8 mouse cellular contexts compared by ENCODE assay signal in genomic region chr4:152151966-152152544, GRCm38 (mm10). TPM values are rescaled to one million over a fixed set of nuclear protein-coding genes. Genes with fewer than 3 reads are reported as not detected.
DNase-seq lines count a peak whose midpoint lies in the region; ATAC-seq and TF ChIP-seq lines count a peak whose summit lies in the region.

Gene Espn (minus strand): TSS chr4:152152371.

- H3K9me3 ChIP-seq in forebrain, embryonic 14.5 days (replicated peaks; ENCODE audit: control insufficient read depth, low read length): no peaks in the 10 kb centered on the region
- H3K9me3 ChIP-seq in intestine, embryonic 14.5 days (ENCODE audit: control insufficient read depth, low read length): no peaks in the 10 kb centered on the region

- WGBS in forebrain, embryonic 14.5 days: under 1% methylated on average over 53 of the region's 57 CpGs
- 2% methylated on average over 48 of the region's 57 CpGs for WGBS in intestine, embryonic 14.5 days
- WGBS in lung, adult 2 months: 3% methylated on average over 57 of the region's 57 CpGs
- 6% methylated on average over 57 of the region's 57 CpGs for WGBS in olfactory bulb, adult 2 months

- H3K36me3 ChIP-seq in forebrain, embryonic 14.5 days (ENCODE audit: control insufficient read depth, insufficient read depth, low read length): no peaks in the 10 kb centered on the region
- no peaks in the 10 kb centered on the region for H3K36me3 ChIP-seq in intestine, embryonic 14.5 days (ENCODE audit: control insufficient read depth, insufficient read depth, low read length)

- peaks cover 46% of the 10 kb centered on the region for H3K27me3 ChIP-seq in forebrain, embryonic 14.5 days (replicated peaks; ENCODE audit: control insufficient read depth, insufficient read depth, low read length)
- peaks cover 53% of the 10 kb centered on the region for H3K27me3 ChIP-seq in intestine, embryonic 14.5 days (replicated peaks; ENCODE audit: control insufficient read depth, insufficient read depth, low read length)

- TF ChIP-seq POLR2A in lung, adult 2 months (IDR thresholded peaks at IDR 0.05; ENCODE audit: borderline replicate concordance, extremely low read depth, low read depth, low read length): peak; percentile 26; the same call in 1 of the 2 replicates
- no peak for TF ChIP-seq POLR2A in olfactory bulb, adult 2 months (IDR thresholded peaks at IDR 0.05; ENCODE audit: insufficient read depth, low read depth, low read length)

- no peak within 1 kb of the TSS for H3K27ac ChIP-seq in forebrain, embryonic 14.5 days (ENCODE audit: low read depth, low read length)
- no peak within 1 kb of the TSS for H3K27ac ChIP-seq in intestine, embryonic 14.5 days (ENCODE audit: low read depth)
- no peak within 1 kb of the TSS for H3K27ac ChIP-seq in olfactory bulb, adult 2 months (ENCODE audit: insufficient read depth, low read depth, low read length)

- H3K4me1 ChIP-seq in forebrain, embryonic 14.5 days (ENCODE audit: control insufficient read depth, insufficient read depth, low read length): peaks cover 8% of the 10 kb centered on the region; the same call in 1 of the 2 replicates
- 0 out of 2 replicates have a peak, but pooled peaks cover 3% of the 10 kb centered on the region for H3K4me1 ChIP-seq in intestine, embryonic 14.5 days (replicated peaks; ENCODE audit: control insufficient read depth, insufficient read depth, low read length)
- H3K4me1 ChIP-seq in lung, adult 2 months (ENCODE audit: control insufficient read depth, insufficient read depth, low read length): peaks cover 7% of the 10 kb centered on the region; the same call in 1 of the 2 replicates
- peaks cover 6% of the 10 kb centered on the region for H3K4me1 ChIP-seq in olfactory bulb, adult 2 months (ENCODE audit: control insufficient read depth, insufficient read depth, low read length)

- 0 out of 2 replicates have a peak within 1 kb of the TSS, but pooled peaks have one; percentile 5 for H3K9ac ChIP-seq in forebrain, embryonic 14.5 days (ENCODE audit: low read length)
- no peak within 1 kb of the TSS for H3K9ac ChIP-seq in intestine, embryonic 14.5 days (ENCODE audit: low read length)

- H3K4me3 ChIP-seq in forebrain, embryonic 14.5 days (ENCODE audit: low read depth, low read length): peak within 1 kb of the TSS; percentile 22
- peak within 1 kb of the TSS; percentile 33 for H3K4me3 ChIP-seq in intestine, embryonic 14.5 days (ENCODE audit: low read depth, low read length)
- peak within 1 kb of the TSS; percentile 14 for H3K4me3 ChIP-seq in lung, adult 2 months (replicated peaks; ENCODE audit: extremely low read depth, low read depth, low read length)
- H3K4me3 ChIP-seq in olfactory bulb, adult 2 months (ENCODE audit: insufficient read depth, low read depth, low read length): peak within 1 kb of the TSS; percentile 4

- no peak for TF ChIP-seq CTCF in lung, adult 2 months (IDR thresholded peaks at IDR 0.05; ENCODE audit: insufficient read depth, low read length)
- no peak for TF ChIP-seq CTCF in olfactory bulb, adult 2 months (IDR thresholded peaks at IDR 0.05; ENCODE audit: insufficient read depth, low read depth, low read length)

- intact Hi-C loops in left cerebral cortex, postnatal 14 days (cut with DNase I): no loop called here

- peak within 1 kb of the TSS; percentile 45 for H3K4me2 ChIP-seq in forebrain, embryonic 14.5 days (ENCODE audit: low read length)
- peak within 1 kb of the TSS; percentile 59 for H3K4me2 ChIP-seq in intestine, embryonic 14.5 days (ENCODE audit: low read length)

- ATAC-seq in forebrain, embryonic 14.5 days: peak; percentile 72
- ATAC-seq in intestine, embryonic 14.5 days (replicated peaks; ENCODE audit: low FRiP score, low TSS enrichment, low read depth): peak; percentile 78
- ATAC-seq in monocyte, adult 5-6 weeks (replicated peaks; ENCODE audit: insufficient number of reproducible peaks, low FRiP score, low TSS enrichment, poor library complexity, severe bottlenecking): no peak

- peak; percentile 65 to 70 for DNase-seq in heart, adult 18-20 months
- no peak for DNase-seq in heart, adult 8-10 months (ENCODE audit: low spot score)
- peak; percentile 64 for DNase-seq in forebrain, embryonic 14.5 days (ENCODE audit: low spot score)
- peak; percentile 81 for DNase-seq in intestine, embryonic 14.5 days (ENCODE audit: low spot score)
- peak; percentile 72 for DNase-seq in lung, adult 2 months
- no peak for DNase-seq in left cerebral cortex, postnatal 14 days (ENCODE audit: low spot score in 2 of 2)

RNA-seq across cellular contexts. Expression of gene Espn, which starts in this region (rescaled TPM):
- 1 to 10 TPM; 2.5 to 2.7 TPM for total RNA-seq in heart, adult 18-20 months (2021)
- total RNA-seq in heart, adult 8-10 months (2022): 1 to 10 TPM; 2.6 to 3.5 (median 3.0) TPM
- 0.19 TPM in 1 of 2 replicates, not detected in the other for polyA plus RNA-seq in forebrain, embryonic 14.5 days (2014; fragmentation: Nextera tagmentation; extraction: Ambion mirVana)
- 22.8 and 24.2 TPM in 2 replicates for polyA plus RNA-seq in intestine, embryonic 14.5 days (2014; fragmentation: Nextera tagmentation; extraction: Ambion mirVana)
- polyA plus RNA-seq in lung, adult 2 months (2012; rRNA removed): 9.8 and 16.3 TPM in 2 replicates
- not detected in 2 replicates for polyA plus RNA-seq in olfactory bulb, adult 2 months (2012; ENCODE audit: insufficient read depth, insufficient read length, low replicate concordance, missing spikeins)
- under 1 TPM; 0.24 to 0.44 TPM for total RNA-seq in left cerebral cortex, postnatal 14 days (2021)
- 0.53 to 2.0 TPM (median 0.78 TPM) in 3 replicates for total RNA-seq in monocyte, adult 5-6 weeks (2017)

Comparison
In these comparisons a context has a peak if more than half of its experiments do, and no peak if none do; other contexts are left out.
1. DNase-seq: peak in heart, adult 18-20 months (2 of 2), intestine, embryonic 14.5 days (single experiment) and lung, adult 2 months (single experiment); none in heart, adult 8-10 months (single experiment) and left cerebral cortex, postnatal 14 days (0 of 2).
2. Peak in DNase-seq, ATAC-seq, H3K4me3 ChIP-seq, H3K9ac ChIP-seq and H3K4me2 ChIP-seq in forebrain, embryonic 14.5 days; RNA of the gene not detected or under 1 TPM.
3. Peak in every context shown above with its lines, with median percentiles within 50 percentile points of each other: H3K4me3 ChIP-seq.